Comparison of ENCODE assay signal across 11 mouse cellular contexts in the genomic region with DNA sequence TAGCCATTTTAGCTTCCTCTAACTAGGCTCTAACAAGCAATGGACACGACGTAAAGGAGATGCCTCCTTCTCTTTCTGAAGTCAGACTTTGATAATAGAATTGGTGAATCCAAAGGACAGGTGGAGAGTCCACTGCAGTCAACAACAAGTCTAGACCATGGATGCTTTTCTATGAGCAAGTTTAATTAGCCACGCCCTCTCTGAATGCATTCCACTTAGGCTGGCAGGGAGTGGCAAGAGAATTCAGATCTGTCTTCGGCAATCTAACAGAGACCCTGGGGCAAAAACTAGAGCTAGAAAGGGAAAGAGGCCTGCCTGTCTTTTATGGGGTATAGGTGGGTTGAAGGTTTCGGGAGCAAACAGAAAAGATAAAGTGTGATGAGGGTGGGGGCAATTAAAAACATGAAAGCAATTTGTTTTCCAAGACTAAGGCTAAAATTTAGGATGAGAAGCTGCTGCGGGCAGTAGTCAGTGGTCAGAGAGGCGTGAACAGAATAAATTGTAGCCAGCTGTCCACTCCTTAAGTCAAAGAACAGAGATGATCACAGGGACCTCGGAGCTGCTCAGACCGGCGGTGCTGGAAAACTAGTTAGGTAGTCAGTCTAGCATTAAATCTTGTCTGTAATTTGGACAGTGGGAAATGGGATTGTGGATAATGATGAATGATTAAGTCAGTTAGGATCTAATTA. TPM values are rescaled to one million over a fixed set of nuclear protein-coding genes. Genes with fewer than 3 reads are reported as not detected.
DNase-seq lines count a peak whose midpoint lies in the region; ATAC-seq and TF ChIP-seq lines count a peak whose summit lies in the region.
"Had no signal": no experiment of that assay in that cellular context is flagged by ENCODE, and none has a peak within 500 bp of the region (broad histone marks: within the 10 kb centered on the region; RNA-seq: fewer than 3 reads in every experiment).

No protein-coding gene starts in this region.

- H3K36me3 ChIP-seq in forebrain, postnatal 0 days (ENCODE audit: insufficient read depth) = no peaks in the 10 kb centered on the region
- peaks cover 4% of the 10 kb centered on the region; the same call in 1 of the 2 replicates for H3K36me3 ChIP-seq in forebrain, embryonic 10.5 days (replicated peaks)
- no peaks in the 10 kb centered on the region for H3K36me3 ChIP-seq in hindbrain, embryonic 11.5 days (ENCODE audit: control insufficient read depth, insufficient read depth, low read length)
- H3K36me3 ChIP-seq in kidney, embryonic 16.5 days (ENCODE audit: insufficient read depth, low read length) = no peaks in the 10 kb centered on the region
- no peaks in the 10 kb centered on the region for H3K36me3 ChIP-seq in neural tube, embryonic 13.5 days
- H3K36me3 ChIP-seq: embryonic facial prominence, embryonic 13.5 days had no signal

- peaks cover 2% of the 10 kb centered on the region; the same call in 1 of the 2 replicates for H3K4me1 ChIP-seq in forebrain, postnatal 0 days (ENCODE audit: insufficient read depth)
- peaks cover 16% of the 10 kb centered on the region for H3K4me1 ChIP-seq in forebrain, embryonic 10.5 days
- H3K4me1 ChIP-seq in hindbrain, embryonic 11.5 days (replicated peaks; ENCODE audit: control insufficient read depth, insufficient read depth, low read length) = no peaks in the 10 kb centered on the region
- peaks cover 26% of the 10 kb centered on the region for H3K4me1 ChIP-seq in kidney, embryonic 16.5 days (ENCODE audit: insufficient read depth, low read length)
- H3K4me1 ChIP-seq in neural tube, embryonic 13.5 days (replicated peaks) = peaks cover 20% of the 10 kb centered on the region

- 0 out of 2 replicates have a peak, but pooled peaks have one; percentile 1 for ATAC-seq in forebrain, postnatal 0 days
- ATAC-seq in hindbrain, embryonic 11.5 days (ENCODE audit: low FRiP score) = peak; percentile 61; the same call in 1 of the 2 replicates
- peak; percentile 90 for ATAC-seq in kidney, embryonic 16.5 days (ENCODE audit: low FRiP score, low TSS enrichment)
- no peak for ATAC-seq in neural tube, embryonic 13.5 days (ENCODE audit: low read depth)
- ATAC-seq: liver, postnatal 0 days had no signal

- WGBS in forebrain, postnatal 0 days = 60% methylated on average over 10 of the region's 10 CpGs
- WGBS in forebrain, embryonic 10.5 days = 71% methylated on average over 10 of the region's 10 CpGs
- WGBS in hindbrain, embryonic 11.5 days = 64% methylated on average over 10 of the region's 10 CpGs
- 41% methylated on average over 10 of the region's 10 CpGs for WGBS in kidney, embryonic 16.5 days
- 45% methylated on average over 10 of the region's 10 CpGs for WGBS in neural tube, embryonic 13.5 days

- no peak overlapping the region for H3K4me3 ChIP-seq in forebrain, postnatal 0 days (ENCODE audit: low read depth, low read length)
- H3K4me3 ChIP-seq in forebrain, embryonic 10.5 days = no peak overlapping the region
- no peak overlapping the region for H3K4me3 ChIP-seq in hindbrain, embryonic 11.5 days (ENCODE audit: low read depth, low read length)
- no peak overlapping the region for H3K4me3 ChIP-seq in kidney, embryonic 16.5 days (ENCODE audit: low read length)
- H3K4me3 ChIP-seq in neural tube, embryonic 13.5 days = no peak overlapping the region
- H3K4me3 ChIP-seq: embryonic facial prominence, embryonic 13.5 days had no signal

- DNase-seq in forebrain, postnatal 0 days = no peak
- DNase-seq in forebrain, embryonic 10.5 days (ENCODE audit: extremely low spot score, low spot score) = no peak
- DNase-seq in hindbrain, embryonic 11.5 days (ENCODE audit: low spot score) = peak; percentile 13
- DNase-seq in ovary, postnatal 10 days (ENCODE audit: low spot score) = no peak
- DNase-seq in cerebellum, postnatal 14 days = no peak
- DNase-seq in left cerebral cortex, adult 9 months (ENCODE audit: low spot score in 2 of 2) = no peak
- DNase-seq: left cerebral cortex, postnatal 4 days; liver, postnatal 0 days had no signal

- no peak overlapping the region for H3K9ac ChIP-seq in forebrain, postnatal 0 days
- H3K9ac ChIP-seq in hindbrain, embryonic 11.5 days (ENCODE audit: low read depth, low read length) = no peak overlapping the region
- no peak overlapping the region for H3K9ac ChIP-seq in kidney, embryonic 16.5 days (replicated peaks; ENCODE audit: low read length)
- no peak overlapping the region for H3K9ac ChIP-seq in neural tube, embryonic 13.5 days
- H3K9ac ChIP-seq: embryonic facial prominence, embryonic 13.5 days; liver, postnatal 0 days had no signal

- H3K27me3 ChIP-seq in forebrain, postnatal 0 days (ENCODE audit: insufficient read depth, low read length) = no peaks in the 10 kb centered on the region
- no peaks in the 10 kb centered on the region for H3K27me3 ChIP-seq in forebrain, embryonic 10.5 days (ENCODE audit: poor library complexity, severe bottlenecking)
- no peaks in the 10 kb centered on the region for H3K27me3 ChIP-seq in hindbrain, embryonic 11.5 days (ENCODE audit: control insufficient read depth, insufficient read depth, low read length)
- H3K27me3 ChIP-seq in kidney, embryonic 16.5 days (ENCODE audit: insufficient read depth, low read length) = no peaks in the 10 kb centered on the region
- no peaks in the 10 kb centered on the region for H3K27me3 ChIP-seq in neural tube, embryonic 13.5 days
- H3K27me3 ChIP-seq: embryonic facial prominence, embryonic 13.5 days had no signal

- H3K27ac ChIP-seq in forebrain, postnatal 0 days (ENCODE audit: low read depth, low read length) = no peak overlapping the region
- no peak overlapping the region for H3K27ac ChIP-seq in forebrain, embryonic 10.5 days
- H3K27ac ChIP-seq in hindbrain, embryonic 11.5 days (ENCODE audit: low read depth, low read length) = peak overlapping the region; percentile 17; the same call in 1 of the 2 replicates
- peak overlapping the region; percentile 65 for H3K27ac ChIP-seq in kidney, embryonic 16.5 days (ENCODE audit: low read length)
- H3K27ac ChIP-seq in neural tube, embryonic 13.5 days (replicated peaks) = no peak overlapping the region
- H3K27ac ChIP-seq: embryonic facial prominence, embryonic 13.5 days had no signal

- no peak overlapping the region for H3K4me2 ChIP-seq in forebrain, postnatal 0 days (ENCODE audit: low read depth)
- no peak overlapping the region for H3K4me2 ChIP-seq in hindbrain, embryonic 11.5 days (replicated peaks; ENCODE audit: low read depth, low read length)
- peak overlapping the region; percentile 8; the same call in 1 of the 2 replicates for H3K4me2 ChIP-seq in kidney, embryonic 16.5 days (replicated peaks; ENCODE audit: low read depth, low read length)
- peak overlapping the region; percentile 14; the same call in 1 of the 2 replicates for H3K4me2 ChIP-seq in neural tube, embryonic 13.5 days
- H3K4me2 ChIP-seq: embryonic facial prominence, embryonic 13.5 days had no signal

- no peak for TF ChIP-seq CTCF in forebrain, postnatal 0 days (IDR thresholded peaks at IDR 0.05; ENCODE audit: low read depth)

- H3K9me3 ChIP-seq in forebrain, postnatal 0 days (ENCODE audit: low read length) = no peaks in the 10 kb centered on the region
- no peaks in the 10 kb centered on the region for H3K9me3 ChIP-seq in forebrain, embryonic 10.5 days
- H3K9me3 ChIP-seq in hindbrain, embryonic 11.5 days (ENCODE audit: control insufficient read depth, low read length) = no peaks in the 10 kb centered on the region
- no peaks in the 10 kb centered on the region for H3K9me3 ChIP-seq in kidney, embryonic 16.5 days (ENCODE audit: low read length)
- no peaks in the 10 kb centered on the region for H3K9me3 ChIP-seq in neural tube, embryonic 13.5 days
- H3K9me3 ChIP-seq: embryonic facial prominence, embryonic 13.5 days had no signal

RNA-seq across cellular contexts. Expression of gene Eml4, which starts 27.2 kb away (rescaled TPM):
- 51.5 and 58.7 TPM in 2 replicates for total RNA-seq in forebrain, postnatal 0 days (2014; rRNA removed)
- polyA plus RNA-seq in forebrain, postnatal 0 days (2015; fragmentation: Nextera tagmentation; extraction: Ambion mirVana) = 12.9 and 20.0 TPM in 2 replicates
- 40.6 and 41.6 TPM in 2 replicates for polyA plus RNA-seq in forebrain, embryonic 10.5 days (2016; fragmentation: Nextera tagmentation; extraction: Ambion mirVana)
- polyA plus RNA-seq in hindbrain, embryonic 11.5 days (2014; fragmentation: Nextera tagmentation; extraction: Ambion mirVana) = 47.1 and 49.0 TPM in 2 replicates
- 34.4 and 36.2 TPM in 2 replicates for polyA plus RNA-seq in kidney, embryonic 16.5 days (2015; fragmentation: Nextera tagmentation; extraction: Ambion mirVana)
- 31.6 and 37.6 TPM in 2 replicates for polyA plus RNA-seq in neural tube, embryonic 13.5 days (2015; fragmentation: Nextera tagmentation; extraction: Ambion mirVana)

Comparison
In these comparisons a context has a peak if more than half of its experiments do, and no peak if none do; other contexts are left out.
1. H3K27ac ChIP-seq: peak in hindbrain, embryonic 11.5 days (single experiment) and kidney, embryonic 16.5 days (single experiment); none in forebrain, postnatal 0 days (single experiment), forebrain, embryonic 10.5 days (single experiment) and neural tube, embryonic 13.5 days (single experiment).
2. H3K4me2 ChIP-seq: peak in kidney, embryonic 16.5 days (single experiment) and neural tube, embryonic 13.5 days (single experiment); none in forebrain, postnatal 0 days (single experiment) and hindbrain, embryonic 11.5 days (single experiment).